Mouse (Mus musculus) midbrain, embryonic 14.5 days (tissue): Measurements from ENCODE around the gene Esp24. TPM values are rescaled to one million over a fixed set of nuclear protein-coding genes. Genes with fewer than 3 reads are reported as not detected.
"Not testable (repeated sequence)": the region's sequence is repeated elsewhere in the genome, so short reads cannot be mapped to it uniquely, and the experiment has no call there.

Experiments used
- ATAC-seq: fragments of 200-750 bp; cut with Nextera tagmentation; 2 replicates; pipeline ENCODE4 v1.8.0; 2017; ENCODE audit warnings: moderate number of reproducible peaks, moderate library complexity; ENCODE audit not compliant: low FRiP score, low TSS enrichment
- DNase-seq: peaks from one replicate; pipeline ENCODE4 v3.0.0-alpha.2; 2015
- H3K27ac ChIP-seq: fragments of 300-500 bp; sonication (generic); replicated peaks from 2 replicates; pipeline ENCODE4 v1.5.1; 2014; ENCODE audit warnings: mild to moderate bottlenecking, low read depth, low read length, moderate library complexity
- H3K27me3 ChIP-seq: fragments of 300-500 bp; sonication (generic); 2 replicates; pipeline ENCODE4 v1.6.1; 2014; ENCODE audit warnings: low read length, control low read depth, mixed read lengths; ENCODE audit not compliant: control insufficient read depth, insufficient read depth
- H3K36me3 ChIP-seq: fragments of 300-500 bp; sonication (generic); 2 replicates; pipeline ENCODE4 v1.6.1; 2014; ENCODE audit warnings: low read length, control low read depth; ENCODE audit not compliant: control insufficient read depth, insufficient read depth
- H3K4me1 ChIP-seq: fragments of 300-500 bp; sonication (generic); 2 replicates; pipeline ENCODE4 v1.6.1; 2014; ENCODE audit warnings: mild to moderate bottlenecking, antibody characterized with exemption, low read length, control low read depth; ENCODE audit not compliant: control insufficient read depth, insufficient read depth
- H3K4me2 ChIP-seq: fragments of 300-500 bp; sonication (generic); 2 replicates; pipeline ENCODE4 v1.6.1; 2014; ENCODE audit warnings: mild to moderate bottlenecking, low read length, moderate library complexity
- H3K4me3 ChIP-seq: fragments of 300-500 bp; sonication (generic); replicated peaks from 2 replicates; pipeline ENCODE4 v1.5.1; 2014; ENCODE audit warnings: low read depth, low read length
- H3K9ac ChIP-seq: fragments of 300-500 bp; sonication (generic); replicated peaks from 2 replicates; pipeline ENCODE4 v1.6.1; 2014; ENCODE audit warnings: mild to moderate bottlenecking, low read length, moderate library complexity
- H3K9me3 ChIP-seq: fragments of 300-500 bp; sonication (generic); 2 replicates; pipeline ENCODE4 v1.6.1; 2016; ENCODE audit warnings: low read length, control low read depth, mixed read lengths; ENCODE audit not compliant: control insufficient read depth
- WGBS: fragments of 180-500 bp; shearing (Covaris S2); extraction: QIAGEN DNeasy Blood & Tissue Kit; methylation state at CpG from one replicate; pipeline ENCODE4 v1.1.7; 2014; 5-methylcytosine and 5-hydroxymethylcytosine counted together
- polyA plus RNA-seq: library from polyadenylated mRNA; unstranded; fragments of >200 nt; fragmentation: Nextera tagmentation; extraction: Ambion mirVana; gene quantifications from 2 replicates; pipeline ENCODE4 v1.2.1, GENCODE M21; 2014

The Esp24 gene
- polyA plus RNA-seq: not detected in 2 replicates

DNA sequence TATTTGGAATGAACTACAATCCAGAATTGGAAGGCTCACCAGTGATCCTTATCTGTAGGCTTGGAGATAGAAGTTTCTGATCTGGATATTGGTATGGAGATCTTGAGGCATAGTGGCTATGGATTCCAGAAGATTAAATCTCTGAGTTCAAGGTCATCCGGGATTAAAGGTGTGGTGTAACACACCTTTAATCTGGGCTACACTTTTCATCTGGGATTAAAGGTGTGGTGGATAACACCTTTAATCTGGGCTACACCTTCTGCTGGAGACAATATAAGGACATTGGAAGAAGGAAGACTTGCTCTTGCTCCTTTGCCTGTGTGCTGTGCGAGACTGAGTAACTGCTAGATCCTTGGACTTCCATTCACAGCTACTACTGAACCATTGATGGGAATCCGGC is at the start of gene Esp24:
TSS of gene Esp24 (plus strand) at position 301 of the 400 bp plus-strand sequence.
- H3K4me2 ChIP-seq, H3K27ac ChIP-seq, H3K9ac ChIP-seq, H3K27me3 ChIP-seq, H3K36me3 ChIP-seq, ATAC-seq, DNase-seq, H3K9me3 ChIP-seq, H3K4me3 ChIP-seq, H3K4me1 ChIP-seq: not testable (repeated sequence)
- WGBS: 82% methylated on average over 3 of the region's 3 CpGs

DNA sequence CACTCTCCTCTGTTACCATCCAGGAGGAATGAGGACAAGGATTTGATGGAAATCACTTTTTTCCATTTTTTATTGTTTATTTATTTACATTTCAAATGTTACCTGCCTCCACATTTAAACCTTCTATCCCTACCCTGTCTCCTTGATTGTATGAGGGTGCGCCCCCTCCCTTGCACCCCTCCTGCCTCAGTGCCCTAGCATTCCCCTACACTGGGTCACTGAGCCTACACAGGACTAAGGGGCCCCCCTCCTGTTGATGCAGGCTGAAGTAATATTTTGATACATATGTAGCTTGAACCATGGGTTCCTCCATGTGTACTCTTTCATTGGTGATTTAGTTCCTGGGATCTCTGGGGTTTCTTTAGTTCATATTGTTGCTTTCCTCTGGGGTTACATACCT is 26.6 kb upstream of the Esp24 start:
- 90% methylated on average over 1 of the region's 1 CpGs for WGBS
- no peaks in the 10 kb centered on the region for H3K27me3 ChIP-seq
- no peaks in the 10 kb centered on the region for H3K4me1 ChIP-seq
- no peak for ATAC-seq
- H3K36me3 ChIP-seq: no peaks in the 10 kb centered on the region
- DNase-seq: no peak
- no peak overlapping the region for H3K9ac ChIP-seq
- H3K4me2 ChIP-seq: no peak overlapping the region
- H3K9me3 ChIP-seq: no peaks in the 10 kb centered on the region
- H3K27ac ChIP-seq: no peak overlapping the region
- no peak overlapping the region for H3K4me3 ChIP-seq

DNA sequence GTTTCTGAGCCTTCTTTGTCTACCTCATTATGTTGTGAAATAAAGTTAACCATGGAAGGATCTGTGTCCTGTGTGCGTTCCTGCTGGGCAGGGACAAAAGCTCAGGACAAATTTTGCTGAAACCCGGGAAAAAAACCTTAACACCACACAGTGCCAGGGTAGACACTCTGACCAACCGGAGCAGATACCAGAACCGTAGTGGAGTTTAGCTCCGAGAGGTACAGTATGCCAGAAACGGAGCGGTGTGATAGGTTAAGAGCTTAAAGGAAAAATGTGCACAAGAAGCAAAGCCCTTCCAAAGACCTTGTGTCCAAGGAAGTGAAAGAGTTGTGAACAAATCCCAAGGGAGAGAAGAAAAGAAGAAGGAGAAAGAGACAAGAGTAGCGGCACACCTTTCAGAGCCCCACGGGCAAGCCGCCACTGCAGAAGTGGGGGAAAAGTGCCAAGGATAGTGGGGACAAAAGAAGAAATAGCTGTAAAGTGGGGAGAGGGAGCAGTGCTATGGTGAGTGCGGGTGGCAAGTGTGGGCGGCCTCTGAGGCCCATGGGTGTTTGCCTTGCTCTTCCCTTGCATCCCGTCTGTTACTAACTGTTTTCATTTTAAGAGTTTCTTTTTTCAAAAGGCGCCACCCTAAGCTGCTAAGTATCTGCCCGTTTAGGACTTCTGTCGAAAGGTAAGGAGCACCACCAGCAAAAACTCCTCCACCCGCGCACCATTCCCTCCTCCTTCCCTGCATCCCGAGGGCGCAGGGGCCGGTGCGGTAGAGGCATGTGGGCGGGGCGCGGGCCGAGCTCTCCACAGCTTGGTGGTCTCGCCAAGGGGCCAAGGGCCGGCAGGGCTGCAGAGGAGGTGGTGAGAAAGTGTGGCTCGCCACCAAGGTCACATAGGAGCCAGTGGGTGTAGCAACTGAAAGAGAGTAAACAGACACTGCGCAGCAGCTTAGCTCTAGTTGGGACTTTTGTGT is 25.5 kb upstream of the Esp24 start:
- 0 out of 2 replicates have a peak overlapping the region, but pooled peaks have one; percentile 26 for H3K9ac ChIP-seq
- ATAC-seq: peak; percentile 60; the same call in 1 of the 2 replicates

DNA sequence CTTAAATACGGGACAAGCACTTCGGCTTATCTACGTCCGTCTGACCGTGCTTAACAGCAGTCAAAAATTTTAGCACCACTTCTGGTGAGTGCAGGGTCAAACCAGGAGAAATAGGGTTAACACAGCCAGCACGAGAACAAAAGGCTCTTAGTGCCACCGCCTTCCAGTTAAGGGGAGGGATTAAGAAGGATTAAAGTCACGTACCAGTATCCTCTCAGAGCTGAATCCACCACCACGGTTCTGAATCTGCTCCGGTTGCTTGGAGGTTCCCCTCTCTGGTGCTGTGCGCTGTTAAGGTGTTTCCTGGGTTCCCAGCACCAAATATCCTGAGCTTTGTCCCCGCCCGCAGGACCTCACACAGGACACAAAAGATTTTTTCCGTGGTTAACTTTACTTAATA is 19.3 kb upstream of the Esp24 start:
- no peaks in the 10 kb centered on the region for H3K36me3 ChIP-seq
- peak overlapping the region; percentile 3; the same call in 1 of the 2 replicates for H3K4me2 ChIP-seq
- peak; percentile 27; the same call in 1 of the 2 replicates for ATAC-seq
- peaks cover 7% of the 10 kb centered on the region; the same call in 1 of the 2 replicates for H3K9me3 ChIP-seq
- H3K9ac ChIP-seq: no peak overlapping the region
- no peak overlapping the region for H3K27ac ChIP-seq
- no peaks in the 10 kb centered on the region for H3K4me1 ChIP-seq
- H3K4me3 ChIP-seq: no peak overlapping the region
- no peaks in the 10 kb centered on the region for H3K27me3 ChIP-seq
- 38% methylated on average over 14 of the region's 14 CpGs for WGBS
- DNase-seq: peak; percentile 32

More for the DNA sequence above, 25.5 kb upstream of the Esp24 start:
- Histone ChIP-seq H3K27ac (no peak overlapping the region), H3K4me3 (peak overlapping the region; percentile 36), H3K36me3 (no peaks in the 10 kb centered on the region), H3K4me2 (peak overlapping the region; percentile 56), H3K27me3 (no peaks in the 10 kb centered on the region), H3K9me3 (no peaks in the 10 kb centered on the region), H3K4me1 (no peaks in the 10 kb centered on the region)
- peak; percentile 23 for DNase-seq
- 40% methylated on average over 30 of the region's 30 CpGs for WGBS

DNA sequence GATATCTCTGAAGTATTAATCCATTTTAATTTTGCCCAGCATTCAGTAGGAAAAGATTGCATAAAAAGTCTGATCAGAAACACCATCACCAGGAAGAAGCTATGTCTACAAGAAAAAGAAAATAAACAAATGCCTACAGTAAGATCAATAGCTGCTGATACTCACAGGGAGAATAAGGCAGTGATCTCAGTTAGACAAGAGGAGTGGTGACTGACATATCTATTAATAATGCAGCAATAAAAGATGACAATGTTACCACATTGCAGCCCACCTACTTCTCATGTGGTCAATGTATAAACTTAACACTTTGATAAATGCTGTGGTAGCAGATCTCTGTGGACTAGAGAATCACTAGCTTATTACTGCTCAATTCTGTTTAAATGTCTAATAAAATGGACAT is 6.7 kb downstream of the Esp24 start, which contains the start of gene Gm21903:
TSS of gene Gm21903 (minus strand) at position 101 of the 400 bp plus-strand sequence.
- DNase-seq (no peak), ATAC-seq (no peak)
- H3K36me3 ChIP-seq: no peaks in the 10 kb centered on the region
- peaks cover 5% of the 10 kb centered on the region for H3K9me3 ChIP-seq
- no peak within 1 kb of the TSS for H3K9ac ChIP-seq
- H3K4me2 ChIP-seq: no peak within 1 kb of the TSS
- H3K4me3 ChIP-seq: no peak within 1 kb of the TSS
- H3K4me1 ChIP-seq: no peaks in the 10 kb centered on the region
- no peaks in the 10 kb centered on the region for H3K27me3 ChIP-seq
- no peak within 1 kb of the TSS for H3K27ac ChIP-seq

DNA sequence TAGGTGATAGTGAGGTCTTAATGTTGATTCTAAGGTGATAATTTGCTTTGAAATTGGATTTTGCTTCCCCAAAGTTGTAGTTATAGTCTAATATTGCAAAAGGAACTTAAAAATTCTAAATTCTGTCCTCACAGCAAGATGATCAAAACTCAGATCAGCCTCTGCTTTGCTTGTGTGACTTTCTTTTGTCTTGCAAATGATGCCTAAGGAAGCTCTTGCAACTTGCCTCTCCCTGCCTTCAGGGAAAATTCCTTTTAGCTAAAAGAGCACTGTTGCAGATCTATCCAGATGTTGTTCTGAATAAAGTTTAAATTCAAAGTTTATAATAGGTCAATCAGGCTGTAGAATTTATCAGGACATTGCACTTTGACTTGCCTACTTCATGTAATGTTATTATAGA is 27.1 kb downstream of the Esp24 start:
- H3K27me3 ChIP-seq: no peaks in the 10 kb centered on the region
- H3K9ac ChIP-seq: no peak overlapping the region
- H3K9me3 ChIP-seq: peaks cover 10% of the 10 kb centered on the region; the same call in 1 of the 2 replicates
- no peak for ATAC-seq
- H3K36me3 ChIP-seq: no peaks in the 10 kb centered on the region
- no peak for DNase-seq
- H3K27ac ChIP-seq: no peak overlapping the region
- no peak overlapping the region for H3K4me3 ChIP-seq
- H3K4me2 ChIP-seq: no peak overlapping the region
- no peaks in the 10 kb centered on the region for H3K4me1 ChIP-seq

DNA sequence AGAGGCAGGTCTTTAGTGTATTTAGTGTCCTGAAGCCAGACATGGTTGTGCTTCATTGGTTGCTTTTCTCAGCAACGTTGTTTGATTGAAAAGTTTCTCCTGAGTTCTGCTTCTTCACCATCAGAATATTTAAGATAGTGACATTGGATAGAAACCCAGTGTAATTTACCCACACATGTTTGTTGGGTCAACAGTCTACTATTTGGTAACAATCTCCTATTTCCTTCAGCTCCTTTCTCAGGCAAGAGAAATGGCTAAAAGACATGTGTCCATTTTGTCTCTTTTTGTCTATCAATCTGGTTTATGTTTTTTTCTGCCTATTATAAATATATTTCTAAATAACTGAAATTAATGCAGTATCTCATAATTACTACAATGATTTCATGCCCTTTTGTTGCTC is 40.4 kb downstream of the Esp24 start, which contains the start of gene Esp23:
TSS of gene Esp23 (minus strand) at position 101 of the 400 bp plus-strand sequence.
- ATAC-seq: no peak
- Histone ChIP-seq H3K4me1 (no peaks in the 10 kb centered on the region), H3K4me3 (no peak within 1 kb of the TSS), H3K9ac (no peak within 1 kb of the TSS), H3K27me3 (no peaks in the 10 kb centered on the region), H3K27ac (no peak within 1 kb of the TSS), H3K9me3 (peaks cover 9% of the 10 kb centered on the region; the same call in 1 of the 2 replicates), H3K4me2 (no peak within 1 kb of the TSS), H3K36me3 (no peaks in the 10 kb centered on the region)
- no peak for DNase-seq
- 60% methylated on average over 1 of the region's 1 CpGs for WGBS
